ENCODE assay signal across 10 mouse cellular contexts in genomic region chr11:102147213-102147989, GRCm38 (mm10). TPM values are rescaled to one million over a fixed set of nuclear protein-coding genes. Genes with fewer than 3 reads are reported as not detected.
DNase-seq lines count a peak whose midpoint lies in the region; ATAC-seq and TF ChIP-seq lines count a peak whose summit lies in the region.
"Had no signal": no experiment of that assay in that cellular context is flagged by ENCODE, and none has a peak within 500 bp of the region (broad histone marks: within the 10 kb centered on the region; RNA-seq: fewer than 3 reads in every experiment).

No protein-coding gene starts in this region.

- WGBS in heart, embryonic 16.5 days = 12% methylated on average over 34 of the region's 34 CpGs
- 12% methylated on average over 34 of the region's 34 CpGs for WGBS in embryonic facial prominence, embryonic 12.5 days
- WGBS in liver, embryonic 12.5 days (ENCODE audit: insufficient replicate concordance) = 14% methylated on average over 34 of the region's 34 CpGs
- 13% methylated on average over 34 of the region's 34 CpGs for WGBS in forebrain, postnatal 0 days

- intact Hi-C loops in heart, postnatal 10 days (cut with DNase I) = no loop called here
- intact Hi-C loops in left cerebral cortex, postnatal 4 days (cut with DNase I) = no loop called here

- H3K4me2 ChIP-seq in heart, embryonic 16.5 days (ENCODE audit: low read depth, low read length) = peak overlapping the region; percentile 16
- peak overlapping the region; percentile 27; the same call in 1 of the 2 replicates for H3K4me2 ChIP-seq in embryonic facial prominence, embryonic 12.5 days (replicated peaks)
- peak overlapping the region; percentile 77 for H3K4me2 ChIP-seq in liver, embryonic 12.5 days
- H3K4me2 ChIP-seq in forebrain, postnatal 0 days (ENCODE audit: low read depth) = no peak overlapping the region

- H3K4me1 ChIP-seq in heart, embryonic 16.5 days (ENCODE audit: control insufficient read depth, insufficient read depth, low read length) = peaks cover 19% of the 10 kb centered on the region
- H3K4me1 ChIP-seq in embryonic facial prominence, embryonic 12.5 days = peaks cover 25% of the 10 kb centered on the region
- peaks cover 31% of the 10 kb centered on the region for H3K4me1 ChIP-seq in liver, embryonic 12.5 days
- no peaks in the 10 kb centered on the region for H3K4me1 ChIP-seq in forebrain, postnatal 0 days (ENCODE audit: insufficient read depth)

- H3K9me3 ChIP-seq in heart, embryonic 16.5 days (replicated peaks; ENCODE audit: control insufficient read depth, low read length) = no peaks in the 10 kb centered on the region
- H3K9me3 ChIP-seq in embryonic facial prominence, embryonic 12.5 days = no peaks in the 10 kb centered on the region
- no peaks in the 10 kb centered on the region for H3K9me3 ChIP-seq in liver, embryonic 12.5 days (replicated peaks)
- no peaks in the 10 kb centered on the region for H3K9me3 ChIP-seq in forebrain, postnatal 0 days (ENCODE audit: low read length)

- H3K27ac ChIP-seq in heart, embryonic 16.5 days (ENCODE audit: low read length) = no peak overlapping the region
- H3K27ac ChIP-seq in embryonic facial prominence, embryonic 12.5 days = no peak overlapping the region
- H3K27ac ChIP-seq in liver, embryonic 12.5 days = no peak overlapping the region
- no peak overlapping the region for H3K27ac ChIP-seq in forebrain, postnatal 0 days (ENCODE audit: low read depth, low read length)
- H3K27ac ChIP-seq: left cerebral cortex, adult 2 months had no signal

- no peaks in the 10 kb centered on the region; the same call in 1 of the 2 replicates for H3K36me3 ChIP-seq in heart, embryonic 16.5 days (ENCODE audit: control insufficient read depth, insufficient read depth)
- H3K36me3 ChIP-seq in embryonic facial prominence, embryonic 12.5 days = peaks cover 1% of the 10 kb centered on the region
- peaks cover 11% of the 10 kb centered on the region for H3K36me3 ChIP-seq in liver, embryonic 12.5 days
- no peaks in the 10 kb centered on the region for H3K36me3 ChIP-seq in forebrain, postnatal 0 days (ENCODE audit: insufficient read depth)

- H3K27me3 ChIP-seq in heart, embryonic 16.5 days (ENCODE audit: control insufficient read depth, insufficient read depth, low read length) = peaks cover 52% of the 10 kb centered on the region
- peaks cover 71% of the 10 kb centered on the region for H3K27me3 ChIP-seq in embryonic facial prominence, embryonic 12.5 days
- H3K27me3 ChIP-seq in liver, embryonic 12.5 days (replicated peaks) = peaks cover 75% of the 10 kb centered on the region
- peaks cover 52% of the 10 kb centered on the region for H3K27me3 ChIP-seq in forebrain, postnatal 0 days (ENCODE audit: insufficient read depth, low read length)

- no peak for ATAC-seq in heart, embryonic 16.5 days (replicated peaks; ENCODE audit: extremely low read depth, insufficient read depth, low FRiP score)
- no peak for ATAC-seq in embryonic facial prominence, embryonic 12.5 days (ENCODE audit: insufficient number of reproducible peaks, insufficient read depth, low FRiP score, low TSS enrichment)
- ATAC-seq in liver, embryonic 12.5 days = no peak
- no peak for ATAC-seq in inflammation-experienced regulatory T-cells, adult 6 months
- ATAC-seq in forebrain, postnatal 0 days = no peak

- no peak for DNase-seq in heart, postnatal 10 days
- DNase-seq in ES-CJ7 (ENCODE audit: low read depth, low spot score) = peak; percentile 57
- no peak for DNase-seq in left cerebral cortex, postnatal 4 days
- DNase-seq in forebrain, postnatal 0 days = no peak

- no peak overlapping the region for H3K9ac ChIP-seq in heart, embryonic 16.5 days (ENCODE audit: low read length)
- H3K9ac ChIP-seq in embryonic facial prominence, embryonic 12.5 days = no peak overlapping the region
- no peak overlapping the region for H3K9ac ChIP-seq in liver, embryonic 12.5 days
- H3K9ac ChIP-seq in forebrain, postnatal 0 days = no peak overlapping the region

- TF ChIP-seq CTCF in forebrain, postnatal 0 days (IDR thresholded peaks at IDR 0.05; ENCODE audit: low read depth) = no peak

- peak overlapping the region; percentile 26; the same call in 1 of the 2 replicates for H3K4me3 ChIP-seq in heart, embryonic 16.5 days (ENCODE audit: low read length)
- peak overlapping the region; percentile 13; the same call in 1 of the 2 replicates for H3K4me3 ChIP-seq in embryonic facial prominence, embryonic 12.5 days
- peak overlapping the region; percentile 58; the same call in 1 of the 2 replicates for H3K4me3 ChIP-seq in liver, embryonic 12.5 days
- no peak overlapping the region for H3K4me3 ChIP-seq in forebrain, postnatal 0 days (ENCODE audit: low read depth, low read length)
- H3K4me3 ChIP-seq: left cerebral cortex, adult 2 months; myocyte had no signal

RNA-seq across cellular contexts. Expression of gene Nags, which starts 2.1 kb away (rescaled TPM):
- polyA plus RNA-seq in heart, embryonic 16.5 days (2015; fragmentation: Nextera tagmentation; extraction: Ambion mirVana) = 0.14 and 0.29 TPM in 2 replicates
- total RNA-seq in heart, postnatal 10 days (2021) = under 1 TPM in 1 of 2 experiments, not detected in 1; 0.12 TPM
- polyA plus RNA-seq in embryonic facial prominence, embryonic 12.5 days (2016; fragmentation: Nextera tagmentation; extraction: Ambion mirVana) = 0.06 TPM in 1 of 2 replicates, not detected in the other
- polyA plus RNA-seq in liver, embryonic 12.5 days (2016; fragmentation: Nextera tagmentation; extraction: Ambion mirVana) = 7.7 and 8.8 TPM in 2 replicates
- polyA plus RNA-seq in inflammation-experienced regulatory T-cells, adult 6 months (2017; shearing (Covaris generic)) = under 1 TPM in 1 of 3 experiments, not detected in 2; 0.28 TPM
- under 1 TPM in 1 of 2 experiments, not detected in 1; 0.16 TPM for total RNA-seq in left cerebral cortex, postnatal 4 days (2021)
- 0.14 and 0.15 TPM in 2 replicates for total RNA-seq in forebrain, postnatal 0 days (2014; rRNA removed)
- 0.28 and 0.35 TPM in 2 replicates for polyA plus RNA-seq in forebrain, postnatal 0 days (2015; fragmentation: Nextera tagmentation; extraction: Ambion mirVana)
- polyA plus RNA-seq: myocyte had no signal

RNA-seq across cellular contexts. Expression of gene Tmem101, which starts 8.8 kb away (rescaled TPM):
- polyA plus RNA-seq in heart, embryonic 16.5 days (2015; fragmentation: Nextera tagmentation; extraction: Ambion mirVana) = 33.9 and 35.3 TPM in 2 replicates
- total RNA-seq in heart, postnatal 10 days (2021) = 10 to 100 TPM; 13.7 to 14.7 TPM
- 43.4 and 44.3 TPM in 2 replicates for polyA plus RNA-seq in embryonic facial prominence, embryonic 12.5 days (2016; fragmentation: Nextera tagmentation; extraction: Ambion mirVana)
- 16.3 TPM in 2 replicates for polyA plus RNA-seq in liver, embryonic 12.5 days (2016; fragmentation: Nextera tagmentation; extraction: Ambion mirVana)
- 10 to 100 TPM; 11.9 to 15.3 (median 13.9) TPM for polyA plus RNA-seq in inflammation-experienced regulatory T-cells, adult 6 months (2017; shearing (Covaris generic))
- total RNA-seq in left cerebral cortex, postnatal 4 days (2021) = 10 to 100 TPM; 23.8 to 26.4 TPM
- 42.1 and 44.4 TPM in 2 replicates for total RNA-seq in forebrain, postnatal 0 days (2014; rRNA removed)
- polyA plus RNA-seq in forebrain, postnatal 0 days (2015; fragmentation: Nextera tagmentation; extraction: Ambion mirVana) = 34.1 and 38.2 TPM in 2 replicates

RNA-seq across cellular contexts. Expression of gene Lsm12, which starts 37.7 kb away (rescaled TPM):
- polyA plus RNA-seq in heart, embryonic 16.5 days (2015; fragmentation: Nextera tagmentation; extraction: Ambion mirVana) = 60.5 and 77.2 TPM in 2 replicates
- 10 to 100 TPM; 58.5 to 61.4 TPM for total RNA-seq in heart, postnatal 10 days (2021)
- polyA plus RNA-seq in embryonic facial prominence, embryonic 12.5 days (2016; fragmentation: Nextera tagmentation; extraction: Ambion mirVana) = 104 and 108 TPM in 2 replicates
- 84.3 and 85.8 TPM in 2 replicates for polyA plus RNA-seq in liver, embryonic 12.5 days (2016; fragmentation: Nextera tagmentation; extraction: Ambion mirVana)
- polyA plus RNA-seq in inflammation-experienced regulatory T-cells, adult 6 months (2017; shearing (Covaris generic)) = 10 to 100 TPM; 58.3 to 99.6 (median 68.0) TPM
- total RNA-seq in left cerebral cortex, postnatal 4 days (2021) = 10 to 100 TPM; 84.5 to 86.0 TPM
- 76.7 and 86.4 TPM in 2 replicates for total RNA-seq in forebrain, postnatal 0 days (2014; rRNA removed)
- 145 and 154 TPM in 2 replicates for polyA plus RNA-seq in forebrain, postnatal 0 days (2015; fragmentation: Nextera tagmentation; extraction: Ambion mirVana)

RNA-seq across cellular contexts. Expression of gene Pyy, which starts 39.8 kb away (rescaled TPM):
- polyA plus RNA-seq in heart, embryonic 16.5 days (2015; fragmentation: Nextera tagmentation; extraction: Ambion mirVana) = not detected in 2 replicates
- not detected for total RNA-seq in heart, postnatal 10 days (2021)
- polyA plus RNA-seq in embryonic facial prominence, embryonic 12.5 days (2016; fragmentation: Nextera tagmentation; extraction: Ambion mirVana) = 0.71 TPM in 1 of 2 replicates, not detected in the other
- polyA plus RNA-seq in liver, embryonic 12.5 days (2016; fragmentation: Nextera tagmentation; extraction: Ambion mirVana) = 0.32 TPM in 1 of 2 replicates, not detected in the other
- not detected for polyA plus RNA-seq in inflammation-experienced regulatory T-cells, adult 6 months (2017; shearing (Covaris generic))
- total RNA-seq in left cerebral cortex, postnatal 4 days (2021) = not detected
- not detected in 2 replicates for total RNA-seq in forebrain, postnatal 0 days (2014; rRNA removed)
- not detected in 2 replicates for polyA plus RNA-seq in forebrain, postnatal 0 days (2015; fragmentation: Nextera tagmentation; extraction: Ambion mirVana)
- total RNA-seq: left cerebral cortex, adult 2 months had no signal
- polyA plus RNA-seq: myocyte had no signal

RNA-seq across cellular contexts. Expression of gene G6pc3, which starts 42.0 kb away (rescaled TPM):
- 24.4 and 25.0 TPM in 2 replicates for polyA plus RNA-seq in heart, embryonic 16.5 days (2015; fragmentation: Nextera tagmentation; extraction: Ambion mirVana)
- total RNA-seq in heart, postnatal 10 days (2021) = 10 to 100 TPM; 37.9 to 38.1 TPM
- 30.3 and 31.3 TPM in 2 replicates for polyA plus RNA-seq in embryonic facial prominence, embryonic 12.5 days (2016; fragmentation: Nextera tagmentation; extraction: Ambion mirVana)
- polyA plus RNA-seq in liver, embryonic 12.5 days (2016; fragmentation: Nextera tagmentation; extraction: Ambion mirVana) = 18.0 and 19.7 TPM in 2 replicates
- 10 to 100 TPM; 18.7 to 39.7 (median 37.9) TPM for polyA plus RNA-seq in inflammation-experienced regulatory T-cells, adult 6 months (2017; shearing (Covaris generic))
- 10 to 100 TPM; 34.6 to 35.4 TPM for total RNA-seq in left cerebral cortex, postnatal 4 days (2021)
- total RNA-seq in forebrain, postnatal 0 days (2014; rRNA removed) = 27.3 and 32.1 TPM in 2 replicates
- polyA plus RNA-seq in forebrain, postnatal 0 days (2015; fragmentation: Nextera tagmentation; extraction: Ambion mirVana) = 27.4 and 32.0 TPM in 2 replicates
